Mouse (Mus musculus) heart, adult 2 months (tissue): ENCODE data around the gene Fstl1.

Source experiments
- CTCF ChIP-seq: fragments of 200-600 bp; IDR thresholded peaks from 2 replicates; pipeline ENCODE4 v1.8.1; 2022; ENCODE audit warnings: antibody characterized with exemption, mild to moderate bottlenecking, moderate library complexity
- EP300 ChIP-seq: fragments of 200-500 bp; IDR thresholded peaks from 2 replicates; pipeline ENCODE4 v1.6.1; 2011; ENCODE audit warnings: low read depth, low read length, control low read depth; ENCODE audit not compliant: insufficient read depth
- POLR2A ChIP-seq: fragments of 200-500 bp; IDR thresholded peaks from 2 replicates; pipeline ENCODE4 v1.6.1; 2011; ENCODE audit warnings: mild to moderate bottlenecking, low read depth, low read length, control low read depth; ENCODE audit not compliant: insufficient read depth

DNA sequence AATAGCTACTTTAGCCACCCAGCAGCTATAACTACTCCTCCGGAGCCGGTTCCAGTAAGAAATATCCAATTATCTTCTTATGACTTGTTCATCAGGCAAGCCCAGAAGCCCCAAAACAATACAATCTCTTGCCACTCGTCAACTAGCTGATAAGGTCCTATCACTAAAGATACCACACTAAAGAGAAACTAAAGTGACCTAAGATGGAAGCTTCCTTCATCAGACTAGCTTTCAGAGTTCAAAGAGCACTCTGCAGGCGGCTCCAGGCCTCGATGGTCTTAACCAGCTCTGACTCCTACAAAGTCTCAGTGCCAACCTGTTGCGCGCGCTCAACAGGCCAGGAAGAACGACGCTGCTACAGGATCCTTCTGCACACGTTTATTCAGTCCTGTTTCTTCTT, 19.6 kb downstream of the Fstl1 start:
- TF ChIP-seq POLR2A, result no peak
- no peak for TF ChIP-seq CTCF
- TF ChIP-seq EP300, result no peak
